Mouse (Mus musculus) cerebellum, postnatal 36 days (tissue): Measurements from ENCODE around the gene B3gnt7.

Source experiments
- DNase-seq, 2 experiments: peaks; one replicate each; pipeline ENCODE4 v3.0.0; 2021 to 2022; ENCODE audit warnings: mixed read lengths in 2 of 2

Gene B3gnt7

DNA sequence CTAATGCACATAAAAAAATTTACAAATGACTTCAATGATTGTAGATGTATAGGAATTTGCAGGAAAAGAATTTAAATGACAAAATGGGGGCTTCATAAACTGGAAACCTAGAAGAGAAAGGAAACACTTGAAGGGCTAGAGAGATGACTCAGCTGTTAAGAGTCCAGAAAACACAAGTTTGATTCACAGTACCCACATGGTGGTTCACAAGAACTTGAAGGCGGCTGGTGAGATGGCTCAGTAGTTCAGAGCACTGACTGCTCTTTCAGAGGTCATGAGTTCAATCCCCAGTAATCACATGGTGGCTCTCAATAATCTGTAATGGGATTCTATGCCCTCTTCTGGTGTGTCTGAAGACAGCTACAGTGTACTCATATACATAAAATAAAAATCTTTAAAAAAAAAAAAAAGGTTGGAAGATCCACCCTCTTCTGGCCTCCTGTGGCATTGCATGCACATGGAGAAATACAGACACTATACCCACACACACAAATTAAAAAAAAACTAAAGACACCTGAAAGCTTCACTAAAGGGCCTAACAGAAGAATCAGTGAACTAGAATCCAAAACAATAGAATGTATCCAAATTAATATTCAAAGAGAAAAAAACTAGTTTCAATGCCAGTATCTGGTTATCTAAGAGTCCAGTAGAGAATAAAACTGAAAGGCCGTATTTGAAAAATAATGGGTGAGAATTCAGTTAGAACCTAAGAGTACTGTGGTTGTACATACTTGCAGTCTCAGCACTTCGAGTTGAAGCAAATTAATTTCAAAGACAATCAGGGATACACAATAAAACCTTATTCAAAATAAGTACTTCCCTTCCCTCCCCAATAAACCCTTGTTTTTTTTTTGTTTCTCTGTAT, 44.5 kb downstream of the B3gnt7 start:
- no peak for DNase-seq

DNA sequence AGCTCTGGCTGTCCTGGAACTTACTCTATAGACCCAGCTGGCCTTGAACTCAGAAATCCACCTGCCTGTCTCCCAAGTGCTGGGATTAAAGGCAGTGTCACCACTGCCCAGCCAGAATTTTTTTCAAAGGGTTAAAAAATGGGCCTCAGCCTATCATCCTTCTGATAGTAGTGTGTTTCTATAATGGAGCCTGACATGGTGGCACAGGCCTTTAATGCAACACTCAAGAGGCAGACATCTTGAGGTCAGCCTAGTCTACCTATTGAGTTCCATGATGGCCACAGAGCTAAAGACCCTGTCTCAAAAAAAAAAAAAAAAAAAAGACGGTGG, 45.0 kb downstream of the B3gnt7 start:
- no peak for DNase-seq

DNA sequence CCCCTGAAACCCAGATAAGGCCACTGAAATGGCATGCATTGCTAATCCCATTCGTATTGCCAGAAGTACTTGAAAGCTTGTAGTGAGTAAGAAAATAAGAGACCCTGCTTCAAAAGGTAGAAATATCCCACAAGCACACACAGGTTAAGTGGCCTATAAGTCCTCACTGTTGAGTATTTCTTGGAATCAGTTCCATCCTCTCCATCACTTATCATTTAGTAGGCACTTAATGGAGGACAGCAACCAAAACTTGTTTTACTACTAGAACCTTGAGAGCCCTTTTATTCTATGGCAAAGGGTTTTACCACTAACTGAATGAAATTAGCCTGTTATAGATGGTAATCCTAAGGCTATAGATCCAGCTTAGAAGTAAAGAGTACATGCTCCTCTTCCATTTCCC, 45.5 kb downstream of the B3gnt7 start:
- no peak for DNase-seq

DNA sequence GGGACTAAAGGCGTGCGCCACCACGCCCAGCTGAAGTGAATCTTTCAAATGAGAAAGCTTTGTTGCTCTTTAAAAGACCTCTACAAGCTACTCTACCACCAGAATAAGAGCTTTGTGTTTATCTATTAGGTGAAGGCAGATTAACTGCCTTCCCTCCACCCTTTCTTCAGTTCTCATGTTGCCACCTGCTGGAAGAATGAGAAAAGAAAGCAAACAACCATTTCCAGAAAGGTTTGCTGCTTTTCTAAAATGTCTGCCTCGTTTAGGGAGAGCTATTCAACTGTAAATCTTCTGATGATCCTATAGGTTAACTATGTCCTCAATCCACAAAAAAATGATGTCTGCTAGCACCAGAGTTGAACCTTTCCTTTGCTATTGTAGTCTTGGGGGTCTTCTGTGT, 46.2 kb downstream of the B3gnt7 start:
- no peak for DNase-seq

DNA sequence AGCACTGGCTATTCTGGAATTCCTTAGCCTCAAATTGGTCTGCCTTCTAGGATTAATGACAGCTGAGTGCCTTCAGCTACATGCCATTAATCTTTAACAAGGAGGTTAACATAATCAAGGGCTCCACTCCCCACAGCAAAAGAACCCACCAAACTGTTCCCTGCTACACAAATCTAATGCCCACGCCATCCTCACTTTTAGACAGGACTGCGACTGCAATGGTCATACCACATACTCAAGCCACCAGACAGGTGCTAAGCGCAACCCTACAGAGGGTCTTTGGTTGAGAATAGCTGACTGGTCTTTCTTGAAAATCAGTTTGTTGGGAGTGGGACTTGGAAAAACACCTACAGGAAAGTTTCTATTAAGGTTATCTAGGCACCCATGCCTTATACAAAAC, 46.6 kb downstream of the B3gnt7 start:
- DNase-seq, result no peak

DNA sequence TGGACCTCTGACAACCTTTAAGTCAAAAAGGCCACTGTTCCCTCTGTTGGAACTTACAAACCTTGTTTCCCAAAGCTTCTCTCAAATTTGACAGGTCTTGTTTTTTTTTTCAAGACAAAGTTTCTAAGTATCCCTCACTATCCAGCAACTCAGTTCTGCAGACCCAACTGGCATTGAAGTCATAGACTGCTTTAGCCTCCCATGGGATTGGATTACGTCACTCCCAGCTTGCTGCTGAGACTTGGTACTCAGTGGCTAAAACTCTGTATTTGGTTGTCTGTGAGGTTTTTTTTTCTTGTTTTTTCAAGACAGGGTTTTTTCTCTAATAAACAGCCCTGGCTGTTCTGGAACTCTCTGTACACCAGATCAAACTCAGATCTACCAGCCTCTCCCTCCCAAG, 47.1 kb downstream of the B3gnt7 start:
- no peak for DNase-seq

DNA sequence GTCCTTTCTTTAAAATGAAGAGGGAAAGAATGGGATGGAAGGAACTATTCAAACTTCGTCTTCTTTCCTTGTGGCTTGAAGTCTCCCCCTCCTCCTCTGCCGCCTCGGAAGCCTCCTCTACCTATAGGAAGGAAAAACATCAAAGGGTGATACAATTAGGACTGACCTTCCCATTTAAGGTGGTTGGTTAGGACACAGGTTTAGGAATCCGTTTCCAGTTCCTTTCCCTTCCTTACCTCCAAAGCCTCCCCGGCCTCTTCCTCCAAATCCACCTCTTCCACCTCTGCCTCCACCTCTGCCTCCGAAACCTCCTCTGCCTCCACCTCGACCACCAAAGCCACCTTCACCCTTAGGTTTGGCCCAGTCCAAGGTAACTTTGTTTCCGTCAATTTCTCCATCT, 47.9 kb downstream of the B3gnt7 start:
- DNase-seq, result no peak

DNA sequence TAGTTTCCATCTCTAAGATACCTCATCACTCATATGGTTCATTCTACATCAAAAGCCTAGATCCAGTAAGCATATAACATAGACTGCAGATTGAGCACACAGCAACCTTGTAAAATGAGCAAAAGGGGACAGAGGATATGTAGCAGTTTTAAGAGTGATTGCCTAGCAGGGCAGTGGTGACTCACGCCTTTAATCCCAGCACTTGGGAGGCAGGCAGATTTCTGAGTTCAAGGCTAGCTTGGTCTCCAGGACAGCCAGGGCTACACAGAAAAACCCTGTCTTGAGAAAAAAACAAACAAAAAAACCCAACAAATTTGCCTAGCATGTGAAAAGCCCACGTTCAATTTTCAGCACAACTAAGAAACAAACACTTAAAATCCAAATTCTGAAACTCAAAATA, 51.6 kb downstream of the B3gnt7 start:
- no peak for DNase-seq
